Mouse (Mus musculus) thymus, postnatal 36 days (tissue): ENCODE measurements around the gene Emid1.

Source experiments
- DNase-seq, 2 experiments: peaks; one replicate each; pipeline ENCODE4 v3.0.0; 2022; ENCODE audit warnings: mixed read lengths in 2 of 2

Emid1 gene

GRCm38 (mm10) chr11:5160722-5161485, 8.8 kb upstream of the Emid1 start:
- DNase-seq: peak; percentile 74 to 76

- DNase-seq: no peak
These were observed 6.0 kb upstream of the Emid1 start for GRCm38 (mm10) chr11:5158056-5158455.

- no peak for DNase-seq
These were observed 3.1 kb upstream of the Emid1 start for GRCm38 (mm10) chr11:5154961-5155805.

GRCm38 (mm10) chr11:5151247-5151630, 818 bp downstream of the Emid1 start:
- no peak for DNase-seq

GRCm38 (mm10) chr11:5150416-5151246, 1.4 kb downstream of the Emid1 start:
- peak; percentile 27 to 47 for DNase-seq

- DNase-seq: no peak
These were observed 2.1 kb downstream of the Emid1 start for GRCm38 (mm10) chr11:5149955-5150354.

GRCm38 (mm10) chr11:5149249-5149648, 2.8 kb downstream of the Emid1 start:
- no peak for DNase-seq

- DNase-seq: no peak
These were observed 6.5 kb downstream of the Emid1 start for GRCm38 (mm10) chr11:5145600-5145999.

GRCm38 (mm10) chr11:5141965-5142364, 10.1 kb downstream of the Emid1 start:
- no peak for DNase-seq

GRCm38 (mm10) chr11:5141252-5141651, 10.8 kb downstream of the Emid1 start:
- no peak for DNase-seq

- DNase-seq: no peak
These were observed 11.4 kb downstream of the Emid1 start for GRCm38 (mm10) chr11:5140619-5141018.

GRCm38 (mm10) chr11:5139372-5139771, 12.7 kb downstream of the Emid1 start:
- DNase-seq: no peak

GRCm38 (mm10) chr11:5138642-5139041, 13.4 kb downstream of the Emid1 start:
- DNase-seq: no peak

- no peak for DNase-seq
These were observed 16.1 kb downstream of the Emid1 start for GRCm38 (mm10) chr11:5135914-5136313.

GRCm38 (mm10) chr11:5132751-5133150, 19.3 kb downstream of the Emid1 start:
- no peak for DNase-seq

- no peak for DNase-seq
These were observed 21.9 kb downstream of the Emid1 start for GRCm38 (mm10) chr11:5130111-5130665.

GRCm38 (mm10) chr11:5129035-5129480, 23.0 kb downstream of the Emid1 start:
- no peak for DNase-seq

GRCm38 (mm10) chr11:5125713-5126112, 26.3 kb downstream of the Emid1 start:
- DNase-seq: no peak

GRCm38 (mm10) chr11:5114931-5115581, 37.0 kb downstream of the Emid1 start:
- DNase-seq: peak; percentile 89 to 94

GRCm38 (mm10) chr11:5113645-5114044, 38.4 kb downstream of the Emid1 start:
- no peak for DNase-seq

- no peak for DNase-seq
These were observed 42.6 kb downstream of the Emid1 start for GRCm38 (mm10) chr11:5109441-5109840.

GRCm38 (mm10) chr11:5103986-5104509, 48.0 kb downstream of the Emid1 start:
- no peak for DNase-seq
